Mouse (Mus musculus): ENCODE results near the gene Bmp10. TPM values are rescaled to one million over a fixed set of nuclear protein-coding genes. Genes with fewer than 3 reads are reported as not detected.
"Not testable (repeated sequence)": the region's sequence is repeated elsewhere in the genome, so short reads cannot be mapped to it uniquely, and the experiment has no call there.

The Bmp10 gene
- polyA plus RNA-seq, 1 experiment from 2014 or later: not detected

DNA sequence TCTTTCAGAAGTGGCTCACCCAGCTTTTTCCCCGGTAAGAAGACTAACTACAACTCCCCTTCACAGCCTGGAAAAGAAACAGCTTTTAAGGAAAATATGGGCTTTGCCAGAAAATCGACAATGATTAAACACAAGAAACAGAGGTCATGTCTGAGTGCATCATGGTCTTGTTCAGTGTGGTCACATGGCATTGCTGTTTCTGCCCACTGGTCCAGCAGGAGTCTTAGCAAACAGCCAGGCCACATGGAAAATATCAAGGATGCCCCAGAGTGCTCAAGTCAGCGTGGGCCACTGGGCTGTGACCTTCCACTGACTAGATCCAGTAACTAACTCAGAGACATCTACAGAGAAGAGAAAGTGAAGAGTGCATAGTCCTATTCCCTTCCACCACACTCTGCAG lies 23.0 kb downstream of the Bmp10 start:
- H3K36me3 ChIP-seq: no peaks in the 10 kb centered on the region

DNA sequence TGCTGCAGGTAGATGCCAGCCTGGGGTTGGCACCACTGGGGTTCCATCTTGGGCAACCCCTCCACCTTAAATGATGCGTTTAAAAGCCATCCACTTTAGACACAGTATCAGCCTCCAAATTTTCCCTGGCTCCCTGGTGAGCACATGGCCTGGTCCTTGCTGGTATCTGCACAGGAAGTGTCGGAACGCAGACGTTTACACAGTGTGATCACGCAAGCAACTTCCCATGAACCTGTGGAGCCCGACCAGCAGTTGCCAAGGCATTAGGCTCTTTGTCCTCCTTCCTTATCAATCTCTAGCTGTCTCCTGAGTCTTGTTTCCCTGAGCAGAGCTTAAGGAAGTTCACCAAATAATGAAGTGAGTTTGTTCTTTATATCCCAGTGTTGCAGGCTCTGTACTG lies 26.7 kb downstream of the Bmp10 start:
- no peak for ATAC-seq (ENCODE audit: insufficient read depth, low FRiP score, low read depth)
- no peak overlapping the region for H3K4me3 ChIP-seq (replicated peaks)

More for the DNA sequence above, 23.0 kb downstream of the Bmp10 start:
- Histone ChIP-seq H3K4me3 (replicated peaks) (no peak overlapping the region), H3K27me3 (replicated peaks) (no peaks in the 10 kb centered on the region), H3K9ac (no peak overlapping the region), H3K9me3 (no peaks in the 10 kb centered on the region), H3K27ac (no peak overlapping the region), H3K4me1 (no peaks in the 10 kb centered on the region), H3K4me2 (no peak overlapping the region)
- 53% methylated on average over 3 of the region's 3 CpGs for WGBS
- no peak for ATAC-seq (ENCODE audit: insufficient read depth, low FRiP score, low read depth)

GRCm38 (mm10) chr6:87466221-87466620 lies 37.4 kb downstream of the Bmp10 start:
- no peak overlapping the region for H3K9ac ChIP-seq
- H3K36me3 ChIP-seq: no peaks in the 10 kb centered on the region
- WGBS: 13% methylated on average over 12 of the region's 12 CpGs
- no peak overlapping the region for H3K27ac ChIP-seq
- H3K4me3 ChIP-seq (replicated peaks): no peak overlapping the region
- no peak for ATAC-seq (ENCODE audit: insufficient read depth, low FRiP score, low read depth)
- no peaks in the 10 kb centered on the region for H3K4me1 ChIP-seq
- H3K27me3 ChIP-seq (replicated peaks): no peaks in the 10 kb centered on the region
- no peaks in the 10 kb centered on the region for H3K9me3 ChIP-seq
- peak overlapping the region; percentile 19; the same call in 1 of the 2 replicates for H3K4me2 ChIP-seq

More for the DNA sequence above, 26.7 kb downstream of the Bmp10 start:
- Histone ChIP-seq H3K27me3 (replicated peaks) (no peaks in the 10 kb centered on the region), H3K4me2 (no peak overlapping the region), H3K27ac (no peak overlapping the region), H3K9ac (no peak overlapping the region), H3K36me3 (no peaks in the 10 kb centered on the region), H3K9me3 (no peaks in the 10 kb centered on the region), H3K4me1 (no peaks in the 10 kb centered on the region)
- WGBS: 39% methylated on average over 6 of the region's 6 CpGs

DNA sequence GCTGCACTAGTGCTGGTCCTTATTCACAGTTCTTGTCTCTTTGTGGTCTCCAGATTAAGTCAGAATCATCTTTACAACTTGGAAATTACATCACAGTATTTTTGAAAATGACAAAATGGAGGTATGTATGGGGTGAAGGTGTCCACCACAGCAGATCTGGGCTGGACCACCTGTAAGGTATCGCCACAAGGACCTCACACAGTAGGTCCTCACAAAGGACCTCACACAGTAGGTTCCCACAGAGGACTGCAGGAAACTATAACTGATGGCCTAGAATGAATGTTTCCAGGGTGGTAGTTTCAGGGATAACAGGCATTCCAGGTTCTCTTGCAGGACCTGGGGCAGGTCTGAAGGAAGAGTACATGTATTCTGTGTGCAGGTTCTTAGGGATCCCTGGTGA lies 38.6 kb downstream of the Bmp10 start:
- Histone ChIP-seq H3K27me3 (replicated peaks) (no peaks in the 10 kb centered on the region), H3K27ac (no peak overlapping the region), H3K4me2 (no peak overlapping the region), H3K9ac (no peak overlapping the region), H3K4me1 (no peaks in the 10 kb centered on the region), H3K4me3 (replicated peaks) (no peak overlapping the region), H3K36me3 (no peaks in the 10 kb centered on the region), H3K9me3 (no peaks in the 10 kb centered on the region)
- 100% methylated on average over 1 of the region's 1 CpGs for WGBS
- ATAC-seq (ENCODE audit: insufficient read depth, low FRiP score, low read depth): no peak

DNA sequence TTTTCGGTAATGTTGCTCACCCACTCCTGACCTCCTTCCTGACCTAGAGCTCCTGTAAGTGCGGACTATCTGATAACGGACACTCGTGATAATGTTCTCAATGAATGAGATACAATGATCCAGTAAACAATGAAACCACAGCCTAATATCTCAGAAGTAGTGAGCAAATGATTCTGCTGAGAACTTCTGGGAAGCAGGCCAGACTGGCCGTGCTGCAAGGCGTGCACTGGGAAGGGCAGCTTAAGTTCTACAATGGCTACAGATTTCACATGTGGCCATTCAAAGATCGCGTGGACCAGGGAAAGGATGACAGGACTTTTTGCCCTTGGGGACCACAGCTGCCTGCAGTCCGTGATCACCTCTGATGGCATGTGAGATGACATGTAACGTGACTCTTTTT lies 39.6 kb downstream of the Bmp10 start:
- WGBS: 71% methylated on average over 10 of the region's 10 CpGs

GRCm38 (mm10) chr6:87470098-87470497 lies 41.3 kb downstream of the Bmp10 start:
- not testable (repeated sequence) for ATAC-seq (ENCODE audit: insufficient read depth, low FRiP score, low read depth); H3K4me3 ChIP-seq (replicated peaks); H3K36me3 ChIP-seq; H3K27me3 ChIP-seq (replicated peaks); H3K9me3 ChIP-seq; H3K4me2 ChIP-seq; H3K9ac ChIP-seq; H3K4me1 ChIP-seq; H3K27ac ChIP-seq
- WGBS: 90% methylated on average over 12 of the region's 12 CpGs

More for the DNA sequence above, 39.6 kb downstream of the Bmp10 start:
- Histone ChIP-seq H3K4me3 (replicated peaks) (no peak overlapping the region), H3K36me3 (no peaks in the 10 kb centered on the region), H3K27me3 (replicated peaks) (no peaks in the 10 kb centered on the region), H3K27ac (no peak overlapping the region), H3K4me2 (no peak overlapping the region), H3K9ac (no peak overlapping the region), H3K4me1 (no peaks in the 10 kb centered on the region), H3K9me3 (no peaks in the 10 kb centered on the region)
- no peak for ATAC-seq (ENCODE audit: insufficient read depth, low FRiP score, low read depth)

DNA sequence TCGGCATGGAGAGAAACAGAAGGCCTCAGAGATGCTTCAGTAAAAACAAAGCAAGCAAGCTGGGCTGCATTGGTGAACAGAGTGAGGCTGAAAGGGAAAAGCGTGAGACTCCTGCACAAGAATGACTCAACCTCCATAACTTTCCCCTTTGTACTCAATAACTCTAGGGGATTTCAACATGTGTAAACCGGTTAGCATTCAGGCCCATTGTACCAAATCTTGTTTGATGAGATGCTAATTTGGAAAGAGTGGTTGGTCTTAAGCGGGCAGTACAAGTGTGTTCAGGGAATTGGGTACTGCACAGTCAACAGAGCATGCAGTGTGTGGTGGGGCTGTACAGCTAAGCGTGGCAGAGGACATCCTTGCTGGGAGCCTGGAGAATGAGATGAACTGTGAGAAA lies 46.4 kb downstream of the Bmp10 start:
- H3K27me3 ChIP-seq (replicated peaks): no peaks in the 10 kb centered on the region
- no peak overlapping the region for H3K4me3 ChIP-seq (replicated peaks)
- H3K27ac ChIP-seq: no peak overlapping the region
- H3K36me3 ChIP-seq: no peaks in the 10 kb centered on the region
- WGBS: 90% methylated on average over 5 of the region's 5 CpGs
- ATAC-seq (ENCODE audit: insufficient read depth, low FRiP score, low read depth): no peak
- H3K4me1 ChIP-seq: 0 out of 2 replicates have a peak, but pooled peaks cover 4% of the 10 kb centered on the region
- no peak overlapping the region for H3K4me2 ChIP-seq
- H3K9me3 ChIP-seq: no peaks in the 10 kb centered on the region
- no peak overlapping the region for H3K9ac ChIP-seq

- no peak overlapping the region for H3K27ac ChIP-seq
- 42% methylated on average over 4 of the region's 4 CpGs for WGBS
- H3K9ac ChIP-seq: no peak overlapping the region
- no peak overlapping the region for H3K4me2 ChIP-seq
- H3K4me1 ChIP-seq: 0 out of 2 replicates have a peak, but pooled peaks cover 4% of the 10 kb centered on the region
- no peak overlapping the region for H3K4me3 ChIP-seq (replicated peaks)
- H3K27me3 ChIP-seq (replicated peaks): no peaks in the 10 kb centered on the region
- ATAC-seq (ENCODE audit: insufficient read depth, low FRiP score, low read depth): no peak
- no peaks in the 10 kb centered on the region for H3K36me3 ChIP-seq
- H3K9me3 ChIP-seq: no peaks in the 10 kb centered on the region
Observed at GRCm38 (mm10) chr6:87478847-87479246, 50.1 kb downstream of the Bmp10 start.

- 0 out of 2 replicates have a peak, but pooled peaks have one; percentile 56 for ATAC-seq (ENCODE audit: insufficient read depth, low FRiP score, low read depth)
- no peak overlapping the region for H3K9ac ChIP-seq
- no peaks in the 10 kb centered on the region for H3K27me3 ChIP-seq (replicated peaks)
- 0 out of 2 replicates have a peak, but pooled peaks cover 4% of the 10 kb centered on the region for H3K4me1 ChIP-seq
- 37% methylated on average over 5 of the region's 5 CpGs for WGBS
- no peaks in the 10 kb centered on the region for H3K9me3 ChIP-seq
- no peak overlapping the region for H3K4me2 ChIP-seq
- no peak overlapping the region for H3K27ac ChIP-seq
- no peaks in the 10 kb centered on the region for H3K36me3 ChIP-seq
- no peak overlapping the region for H3K4me3 ChIP-seq (replicated peaks)
Observed at GRCm38 (mm10) chr6:87479291-87479999, 50.7 kb downstream of the Bmp10 start.

DNA sequence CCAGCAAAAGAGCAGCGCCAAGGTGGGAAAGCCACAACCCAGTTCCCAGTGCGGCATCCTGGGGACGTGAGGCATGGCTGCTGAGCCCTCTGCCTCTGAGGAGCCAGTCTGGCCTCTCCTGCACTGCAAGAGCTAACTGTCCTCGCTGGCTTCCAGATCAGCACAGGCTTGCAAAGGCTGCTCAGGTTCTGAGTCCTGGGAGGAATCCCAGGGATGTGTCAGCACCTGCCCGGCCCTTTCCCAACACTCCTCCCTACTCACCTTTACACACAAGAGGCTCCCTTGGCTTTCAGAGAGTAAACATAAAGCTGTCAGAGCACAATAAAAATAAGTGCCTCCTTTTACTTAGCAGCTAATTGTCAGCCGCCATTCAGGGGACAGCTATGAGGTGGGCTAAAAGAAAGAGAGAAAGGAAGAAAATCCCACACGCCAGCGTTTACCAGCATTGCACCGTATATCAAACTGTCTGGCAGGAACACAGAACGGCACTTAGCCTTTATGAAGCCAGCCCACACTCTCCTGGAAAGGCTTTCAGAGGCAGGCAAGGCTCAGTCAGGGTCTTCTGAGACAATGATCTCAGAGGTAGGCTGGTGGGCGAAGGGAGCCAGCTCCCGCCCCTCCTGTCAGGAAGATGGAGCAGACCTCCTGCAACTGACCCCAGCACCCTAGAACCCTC lies 54.6 kb downstream of the Bmp10 start:
- ATAC-seq (ENCODE audit: insufficient read depth, low FRiP score, low read depth): no peak
- H3K36me3 ChIP-seq: no peaks in the 10 kb centered on the region
- no peak overlapping the region for H3K9ac ChIP-seq
- 0 out of 2 replicates have a peak overlapping the region, but pooled peaks have one; percentile 6 for H3K4me3 ChIP-seq (replicated peaks)
- 43% methylated on average over 12 of the region's 12 CpGs for WGBS
- H3K27ac ChIP-seq: peak overlapping the region; percentile 64; the same call in 1 of the 2 replicates
- no peaks in the 10 kb centered on the region for H3K27me3 ChIP-seq (replicated peaks)
- no peaks in the 10 kb centered on the region for H3K9me3 ChIP-seq
- H3K4me2 ChIP-seq: no peak overlapping the region
- H3K4me1 ChIP-seq: 0 out of 2 replicates have a peak, but pooled peaks cover 4% of the 10 kb centered on the region

DNA sequence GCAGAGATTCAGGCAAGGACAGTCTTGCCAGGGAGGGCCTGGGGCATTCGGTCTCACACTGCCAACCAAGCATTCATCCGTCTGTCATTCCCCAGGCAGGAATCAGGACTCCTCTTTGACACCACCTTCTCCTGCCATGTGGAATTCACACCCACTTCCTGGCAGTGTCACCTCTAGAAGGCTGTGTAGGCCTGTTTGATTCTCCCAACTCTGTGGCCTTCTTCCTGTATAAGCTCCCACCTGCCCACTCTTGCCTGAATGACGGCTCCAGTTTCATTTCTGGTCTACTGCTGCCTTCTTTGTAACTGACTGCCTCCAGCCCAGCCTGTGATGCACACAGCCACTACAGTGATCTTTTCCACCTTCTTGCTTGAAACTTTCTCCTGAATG lies 55.1 kb downstream of the Bmp10 start:
- no peak for ATAC-seq (ENCODE audit: insufficient read depth, low FRiP score, low read depth)
- Histone ChIP-seq H3K9ac (no peak overlapping the region), H3K27me3 (replicated peaks) (no peaks in the 10 kb centered on the region), H3K36me3 (no peaks in the 10 kb centered on the region), H3K4me3 (replicated peaks) (no peak overlapping the region), H3K4me2 (no peak overlapping the region), H3K4me1 (0 out of 2 replicates have a peak, but pooled peaks cover 1% of the 10 kb centered on the region), H3K27ac (peak overlapping the region; percentile 64; the same call in 1 of the 2 replicates), H3K9me3 (no peaks in the 10 kb centered on the region)
- 59% methylated on average over 3 of the region's 3 CpGs for WGBS

GRCm38 (mm10) chr6:87484806-87485205 lies 56.0 kb downstream of the Bmp10 start:
- Histone ChIP-seq H3K9ac (no peak overlapping the region), H3K4me2 (no peak overlapping the region), H3K27me3 (replicated peaks) (no peaks in the 10 kb centered on the region), H3K4me1 (no peaks in the 10 kb centered on the region), H3K27ac (no peak overlapping the region), H3K36me3 (no peaks in the 10 kb centered on the region), H3K9me3 (no peaks in the 10 kb centered on the region), H3K4me3 (replicated peaks) (no peak overlapping the region)
- 53% methylated on average over 5 of the region's 5 CpGs for WGBS
- no peak for ATAC-seq (ENCODE audit: insufficient read depth, low FRiP score, low read depth)
